Mouse (Mus musculus) left cerebral cortex, adult 8-10 months (tissue): ENCODE measurements at regions not wholly inside any gene's neighbourhood (a gene's known extent, or its start where the extent isn't known, plus 50 kb on each side); places are given as distances from the start of the nearest gene placed in this dataset.
A peak's percentile ranks its signal among the peaks of the same experiment; 100 is the strongest.

Experiments used
- DNase-seq, 2 experiments: peaks; one replicate each; pipeline ENCODE4 v3.0.0; 2022; ENCODE audit warnings: low spot score in 2 of 2

DNA sequence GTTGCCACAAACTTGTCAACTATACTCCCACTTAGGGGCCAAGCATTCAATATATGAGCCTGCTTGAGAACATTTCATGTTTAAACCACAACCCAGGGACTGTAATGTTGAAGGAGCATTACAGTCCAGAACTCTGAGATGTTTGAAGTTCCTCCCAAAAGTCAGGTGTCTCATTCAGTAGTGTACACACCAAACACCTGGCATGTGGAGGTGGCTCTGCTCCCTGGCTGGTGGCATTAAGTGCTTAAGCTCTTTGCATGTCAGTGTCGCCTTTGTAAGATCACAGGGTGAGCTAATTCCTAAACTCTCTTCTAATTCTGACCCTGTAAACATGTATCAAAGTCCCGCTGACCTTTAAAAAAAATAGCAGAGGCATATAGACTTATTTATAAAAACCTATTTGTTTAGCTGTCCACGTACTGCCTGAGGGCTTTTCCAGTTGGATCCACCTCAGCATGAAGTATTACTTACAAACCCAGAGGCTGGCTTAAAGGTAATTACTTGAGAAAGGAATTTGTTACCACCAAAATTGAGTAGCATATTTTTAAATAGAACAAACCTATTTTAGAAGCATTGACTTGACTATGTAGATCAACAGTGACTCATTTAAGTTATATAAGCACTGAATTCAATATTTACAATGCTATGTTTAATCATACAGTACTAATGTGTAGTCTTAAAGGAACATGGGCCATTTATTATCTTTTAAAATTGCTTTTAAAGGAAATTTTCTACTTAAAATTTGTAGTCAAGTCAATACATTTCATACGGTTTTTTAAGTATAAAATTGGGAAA lies 276.3 kb upstream of the Fermt1 start:
- no peak for DNase-seq

DNA sequence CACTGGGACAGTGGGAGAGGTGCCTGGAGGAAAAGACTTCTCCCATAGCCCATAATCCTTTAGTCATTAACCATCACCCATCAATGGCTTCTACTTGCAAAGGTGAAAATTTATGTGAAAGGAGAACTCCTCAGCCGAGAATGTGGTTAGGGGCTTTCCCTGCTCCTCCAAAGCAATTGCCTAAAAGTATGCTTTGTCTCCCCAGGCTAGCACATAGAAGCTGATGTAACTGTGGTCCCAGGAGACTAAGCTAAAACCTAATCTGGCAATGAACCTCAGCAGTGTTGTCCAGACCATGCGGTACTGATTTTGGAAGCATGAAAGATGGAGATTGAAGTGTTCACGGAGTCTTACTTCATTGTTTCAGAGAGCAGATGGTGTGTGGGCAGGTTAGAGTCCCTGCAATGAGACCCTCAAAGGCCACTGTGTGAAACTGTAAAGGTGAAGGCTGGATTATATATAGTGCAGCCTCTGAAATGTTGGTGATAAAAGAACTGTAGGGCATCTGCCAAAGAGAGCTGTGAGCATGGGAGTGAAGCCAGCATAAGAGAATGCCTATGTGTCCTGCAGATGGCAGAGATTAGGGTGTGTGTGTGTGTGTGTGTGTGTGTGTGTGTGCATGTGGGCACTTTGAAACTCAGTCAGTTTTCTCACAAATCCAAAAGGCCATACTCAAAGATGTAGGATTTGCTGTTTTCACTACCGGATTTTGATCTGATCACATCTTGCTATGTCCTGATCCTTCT lies 289.6 kb upstream of the Fermt1 start:
- DNase-seq: peak in 1 of 2 experiments; percentile 12

DNA sequence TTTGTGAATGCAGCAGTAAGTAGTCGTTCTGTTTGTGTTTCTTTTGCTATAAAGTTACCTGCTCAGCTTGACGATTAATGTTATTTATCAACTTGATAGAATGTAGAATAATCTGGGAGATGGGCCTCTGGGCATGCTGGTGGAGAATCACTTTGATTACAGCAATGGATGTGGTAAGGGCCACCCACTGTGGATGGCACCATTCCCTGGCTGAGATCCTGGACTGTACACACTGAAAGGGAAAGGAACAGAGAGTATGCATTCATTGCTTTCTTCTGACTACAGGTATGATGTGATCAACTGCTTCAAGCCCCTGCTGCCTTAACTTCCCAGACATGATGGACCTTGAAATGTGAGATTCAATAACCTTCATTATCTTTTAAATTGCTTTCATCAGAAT lies 299.8 kb upstream of the Bmp2 start:
- no peak for DNase-seq

DNA sequence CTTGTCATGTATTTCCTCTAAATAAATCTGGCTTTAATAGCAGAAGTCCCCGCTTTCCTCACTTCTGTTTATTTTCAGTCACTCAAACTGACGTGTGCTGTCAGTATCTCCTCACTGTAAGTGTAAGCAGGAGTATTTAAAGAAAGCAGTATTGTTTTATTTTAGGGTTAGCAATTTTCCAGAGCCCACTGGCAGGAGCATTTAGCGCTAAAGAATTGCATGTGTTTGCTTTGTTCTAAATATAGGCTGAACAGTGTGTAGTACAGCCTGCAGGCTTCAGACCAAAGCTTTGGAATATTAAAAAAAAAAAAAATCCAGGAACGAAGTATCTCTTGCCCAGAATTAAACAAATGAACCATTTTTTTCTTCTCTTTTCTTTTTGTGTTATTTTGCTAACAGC lies 277.5 kb upstream of the Bmp2 start:
- DNase-seq: no peak

DNA sequence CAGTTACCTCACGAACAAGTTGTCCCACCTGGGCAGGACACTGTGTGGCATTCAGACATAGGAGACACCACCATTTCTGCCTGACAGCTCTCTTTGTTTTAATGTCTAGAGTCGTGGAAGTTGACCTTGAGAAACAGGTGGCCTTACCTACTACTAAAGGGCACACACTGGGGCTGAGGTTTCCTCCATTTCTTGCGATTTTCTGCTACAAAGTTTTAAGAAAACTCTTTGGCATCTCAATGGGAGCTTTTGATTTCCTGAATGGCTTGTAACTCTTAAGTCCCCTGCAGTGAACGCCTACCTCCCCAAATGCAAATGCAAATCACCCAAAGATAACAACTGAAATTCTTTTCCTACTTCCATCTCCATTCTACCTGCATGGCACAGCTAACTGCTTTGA lies 273.4 kb upstream of the Bmp2 start:
- no peak for DNase-seq

DNA sequence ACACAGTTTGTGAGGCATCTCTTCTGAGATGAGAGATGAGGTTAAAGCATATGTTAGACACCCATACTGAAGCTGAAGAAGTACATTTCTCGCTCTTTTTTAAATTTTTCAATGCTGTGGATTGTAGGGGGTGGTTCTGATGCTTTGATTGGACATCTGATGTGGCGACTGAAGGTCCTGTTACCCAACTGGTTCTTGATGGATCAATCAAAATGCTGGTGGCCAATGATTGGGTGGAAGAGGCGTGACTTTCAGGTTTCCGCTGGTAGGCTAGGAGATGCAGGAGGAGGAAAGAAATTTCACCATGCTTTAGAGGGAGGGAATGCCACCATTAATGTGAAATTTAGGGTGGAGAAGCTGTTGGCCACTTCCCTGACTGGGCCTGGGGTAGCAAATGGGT lies 272.7 kb upstream of the Bmp2 start:
- no peak for DNase-seq

DNA sequence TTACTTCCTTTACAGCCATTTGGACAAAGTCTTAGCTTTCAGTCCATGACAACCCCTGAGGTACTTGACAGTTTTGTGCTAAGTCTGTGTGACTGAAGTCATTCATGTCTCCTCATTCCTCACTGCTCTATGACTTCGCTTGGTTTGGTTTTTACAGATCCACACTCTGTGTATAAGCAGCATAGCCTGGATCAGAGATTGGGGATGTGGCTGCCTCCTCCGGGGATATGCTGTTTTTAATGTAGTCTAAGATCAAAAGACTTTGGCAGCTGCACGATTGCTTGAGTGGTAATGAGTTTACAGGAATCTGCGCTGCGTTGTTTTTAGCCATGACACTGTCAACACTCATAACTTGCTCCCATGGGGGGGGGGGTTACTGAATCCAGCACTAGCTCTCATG lies 269.3 kb upstream of the Bmp2 start:
- no peak for DNase-seq

DNA sequence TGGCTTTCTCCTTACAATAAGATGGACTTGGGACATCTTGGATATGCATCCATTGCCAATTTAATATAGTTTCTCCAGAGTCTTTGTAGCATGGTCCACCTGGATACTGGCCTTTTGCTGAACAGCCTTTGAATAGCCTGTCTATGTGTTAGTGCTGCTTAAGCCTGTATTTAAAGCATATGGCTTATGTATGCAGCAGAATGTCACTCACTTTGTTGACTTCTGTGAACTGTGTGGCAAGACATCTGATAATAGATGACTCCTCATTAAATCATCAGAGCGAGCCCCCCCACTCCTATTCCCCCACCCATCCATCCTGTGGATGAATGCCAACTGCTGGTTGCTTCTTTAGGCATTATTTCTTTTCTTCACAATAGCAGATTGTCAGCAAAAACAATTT lies 268.2 kb upstream of the Bmp2 start:
- DNase-seq: no peak

DNA sequence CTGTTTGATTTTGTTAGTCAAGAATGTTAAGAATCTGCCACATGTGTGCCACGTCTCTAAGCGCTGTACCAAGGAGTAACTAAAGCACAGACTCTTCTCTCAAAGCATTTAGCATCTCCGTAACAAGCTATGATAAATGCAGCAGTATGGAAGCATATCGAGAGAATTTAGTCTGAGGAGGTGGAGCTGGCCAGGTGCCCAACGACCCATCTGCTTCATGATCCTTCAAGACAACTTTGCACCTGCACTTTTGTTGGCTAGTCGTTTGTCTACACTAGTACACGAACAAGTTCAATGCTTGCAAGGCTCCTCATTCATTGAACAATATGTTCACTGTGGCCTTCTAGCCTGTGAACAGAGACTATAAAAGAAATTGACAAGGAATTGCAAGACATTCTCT lies 257.8 kb upstream of the Bmp2 start:
- peak in 1 of 2 experiments; percentile 27 for DNase-seq

DNA sequence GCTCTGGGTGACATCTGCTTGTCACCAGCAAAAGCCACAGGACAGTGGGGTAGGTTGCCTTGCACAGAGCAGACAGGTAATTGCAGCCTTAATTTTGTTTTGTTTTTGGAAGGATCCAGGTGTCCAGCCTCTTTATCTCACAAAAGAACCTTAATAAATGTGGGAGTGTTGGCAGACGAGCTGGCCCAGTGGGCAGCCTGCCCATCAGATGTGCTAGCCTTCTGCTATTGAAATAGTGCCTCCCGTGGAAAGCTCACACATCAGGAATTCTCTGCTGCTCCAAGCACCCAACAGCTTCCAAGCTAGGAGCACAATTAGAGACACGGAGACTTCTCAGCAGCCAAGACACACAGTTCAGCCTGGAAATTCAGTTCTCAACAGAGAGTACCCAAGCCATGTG lies 246.0 kb upstream of the Bmp2 start:
- no peak for DNase-seq

DNA sequence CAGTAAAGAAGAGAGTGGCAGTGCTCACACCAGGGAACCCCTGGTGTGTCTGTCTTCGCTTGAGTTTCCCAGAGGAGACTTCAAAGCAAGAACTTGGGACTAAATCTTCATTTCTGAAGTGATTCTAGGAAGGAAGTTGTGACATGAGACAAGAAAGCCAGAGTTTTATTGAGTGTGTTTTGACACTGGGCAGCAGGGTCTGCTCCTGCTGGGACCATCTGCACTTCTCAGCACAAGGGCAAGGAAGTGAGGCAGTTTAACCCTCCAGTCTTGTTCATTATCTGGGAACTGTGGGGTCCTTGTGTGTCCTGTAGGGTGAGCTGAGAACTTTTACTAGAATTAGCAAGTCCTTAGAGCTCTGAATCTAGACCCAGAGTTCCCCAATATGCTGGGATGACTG lies 241.0 kb upstream of the Bmp2 start:
- no peak for DNase-seq

DNA sequence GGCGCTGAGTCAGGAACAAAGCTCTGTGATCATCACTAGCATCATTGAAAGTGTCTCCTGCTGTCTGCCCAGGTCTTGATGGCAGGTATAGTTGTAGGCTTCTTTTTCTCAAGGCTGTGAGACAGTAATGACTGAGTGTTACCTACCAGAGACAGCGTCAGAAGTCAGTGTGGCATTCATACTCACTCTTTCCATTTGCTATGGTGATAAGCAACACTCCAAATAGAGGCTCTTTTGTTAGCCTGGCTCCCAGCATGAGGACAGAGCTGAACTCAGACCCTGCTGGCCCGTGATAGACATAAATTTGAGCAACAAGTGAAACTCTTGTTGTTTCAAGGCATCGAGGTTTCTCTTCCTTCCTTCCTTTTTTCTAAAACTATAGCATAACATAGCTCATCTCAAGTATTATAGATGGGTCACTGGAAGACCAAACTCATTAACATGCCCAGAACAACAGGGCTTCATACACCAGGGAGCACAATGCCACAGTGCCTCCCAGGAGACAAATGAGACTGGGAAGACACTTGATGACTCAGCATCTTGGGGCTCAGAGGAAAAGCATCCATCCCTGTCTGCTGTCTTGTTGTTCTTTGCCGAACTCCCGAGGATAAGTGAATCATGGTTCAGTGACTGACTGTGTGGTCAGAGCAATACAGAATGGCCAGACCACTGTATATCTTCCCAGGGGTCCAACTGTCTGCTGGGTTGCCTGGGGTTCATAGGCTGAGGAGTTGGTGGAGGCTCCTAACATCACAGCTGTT lies 225.5 kb upstream of the Bmp2 start:
- no peak for DNase-seq

DNA sequence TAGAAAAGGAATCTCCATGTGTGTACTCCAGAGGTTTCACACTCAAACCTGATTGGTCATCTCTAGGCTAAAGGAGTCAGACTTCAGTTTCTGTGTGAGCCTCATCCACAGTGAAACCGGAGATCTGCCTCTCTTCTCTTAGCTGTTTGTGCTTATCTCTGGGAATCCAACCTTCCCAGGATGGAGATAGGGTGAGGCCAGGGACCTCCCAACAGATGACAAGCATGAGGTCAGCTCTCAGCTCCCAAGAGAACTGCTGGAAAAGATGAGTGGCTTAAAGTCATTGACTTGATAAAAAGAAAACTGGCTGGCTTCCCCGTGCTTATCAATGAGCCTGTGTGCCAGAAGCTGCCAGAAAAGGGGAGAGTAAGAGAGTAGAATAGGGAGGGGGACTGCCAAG lies 224.3 kb upstream of the Bmp2 start:
- DNase-seq: no peak

DNA sequence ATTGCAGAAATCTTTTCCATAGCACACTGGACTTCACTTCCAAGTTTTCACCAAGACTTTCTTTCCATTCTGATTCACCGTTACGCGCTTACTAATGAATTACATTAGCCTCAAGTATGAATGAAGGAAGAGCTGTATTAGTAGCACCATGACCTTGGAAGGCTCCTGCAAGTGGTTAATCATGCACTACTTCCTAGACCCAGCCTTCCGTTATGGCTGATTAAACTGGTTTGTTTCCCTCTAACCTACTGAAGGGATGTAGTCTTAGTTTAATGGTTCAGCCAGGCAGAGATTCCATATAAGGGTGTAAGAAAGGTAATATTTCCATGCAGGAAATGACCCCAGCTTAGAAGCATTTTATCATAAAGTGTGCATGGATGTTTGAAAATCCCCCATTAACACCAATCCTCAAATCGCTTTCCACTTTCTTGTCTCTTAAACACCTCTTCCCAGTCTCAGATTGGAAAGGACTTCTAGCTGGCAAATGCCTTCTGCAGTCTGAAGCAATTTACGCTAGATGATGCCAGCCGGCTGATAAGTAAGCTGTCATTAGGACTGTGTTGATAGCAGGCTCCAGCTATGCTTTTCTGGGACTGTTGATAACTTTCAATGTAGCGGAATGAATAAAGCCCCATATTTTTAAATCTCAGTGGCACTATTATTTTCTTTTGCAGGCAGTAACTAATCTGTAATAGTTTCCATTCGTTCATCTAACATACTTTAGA lies 215.6 kb upstream of the Bmp2 start:
- DNase-seq: no peak

DNA sequence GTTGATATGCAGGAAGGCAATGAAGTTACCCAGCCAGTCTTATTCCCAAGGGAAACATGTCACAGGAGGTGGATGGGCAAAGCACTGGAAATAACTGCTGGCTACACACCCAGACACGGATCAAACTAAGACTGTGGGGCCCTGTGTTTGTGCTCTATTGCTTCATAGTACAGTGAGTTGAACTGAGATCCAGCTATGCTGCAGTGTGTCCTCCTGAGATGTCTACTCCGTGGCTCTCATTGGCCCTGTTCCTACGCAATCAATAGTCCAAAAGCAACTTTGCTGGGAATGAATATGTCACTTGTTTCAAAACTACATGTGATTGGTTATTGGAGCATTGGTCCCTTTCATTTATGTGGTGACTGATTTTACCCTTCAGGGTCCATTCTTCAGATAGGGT lies 213.8 kb upstream of the Bmp2 start:
- DNase-seq: no peak

DNA sequence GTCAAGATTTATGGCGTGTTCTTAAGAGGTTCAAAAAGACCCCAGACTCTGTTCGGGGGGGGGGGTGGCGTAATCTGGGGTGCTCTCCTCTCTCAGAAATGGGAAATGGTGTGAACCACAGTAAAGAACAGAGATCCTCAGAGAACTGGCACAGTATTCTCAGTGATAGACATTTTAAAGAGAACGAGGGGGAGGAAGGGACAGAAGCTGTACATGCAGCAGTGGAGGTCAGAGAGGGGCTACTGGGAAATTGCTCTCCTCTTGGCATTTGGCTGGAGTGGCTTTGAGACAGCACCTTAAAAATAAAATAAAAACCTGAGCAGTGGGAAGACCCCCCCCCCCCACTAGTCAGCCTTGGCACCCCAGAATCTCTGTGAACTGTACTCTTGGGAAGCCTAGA lies 210.6 kb upstream of the Bmp2 start:
- no peak for DNase-seq

DNA sequence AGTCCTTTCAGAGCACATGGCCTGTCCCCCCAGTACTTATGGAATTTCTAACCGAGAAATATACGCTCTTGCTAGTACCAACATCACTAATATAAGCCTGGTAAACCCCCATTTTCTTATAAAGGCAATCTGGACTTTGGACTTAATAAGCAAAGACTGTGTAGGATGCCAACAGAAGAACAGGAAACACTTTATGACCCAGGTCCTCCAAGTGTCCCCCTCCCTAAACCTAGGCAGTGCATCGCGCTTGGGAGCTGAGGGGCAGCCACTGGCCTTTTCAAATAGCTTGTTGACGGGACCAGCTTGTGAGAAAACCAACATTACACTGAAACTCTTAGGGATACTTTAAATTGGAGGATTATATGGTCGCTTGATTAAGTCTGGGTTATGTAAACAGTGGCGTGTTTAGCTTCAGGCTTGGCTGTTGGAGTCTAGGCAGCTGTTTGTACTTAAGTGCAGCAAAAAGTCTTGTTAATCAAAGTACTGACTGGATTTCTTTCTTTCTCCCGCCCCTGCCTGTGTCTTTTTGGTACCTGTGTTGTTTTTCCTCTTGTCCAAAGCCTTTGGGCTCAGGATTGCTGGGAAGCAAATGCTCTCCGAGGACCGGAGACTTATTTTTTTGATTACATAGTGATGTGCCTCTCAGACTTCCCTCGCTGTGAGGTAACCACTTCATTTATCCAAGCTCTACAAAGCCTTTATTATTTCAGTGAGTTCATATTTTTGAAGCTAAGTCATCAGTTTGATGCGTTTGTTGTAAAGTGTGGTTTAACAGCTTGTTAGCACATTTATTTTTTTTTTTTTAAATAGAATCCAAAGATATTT lies 205.8 kb upstream of the Bmp2 start:
- DNase-seq: no peak

DNA sequence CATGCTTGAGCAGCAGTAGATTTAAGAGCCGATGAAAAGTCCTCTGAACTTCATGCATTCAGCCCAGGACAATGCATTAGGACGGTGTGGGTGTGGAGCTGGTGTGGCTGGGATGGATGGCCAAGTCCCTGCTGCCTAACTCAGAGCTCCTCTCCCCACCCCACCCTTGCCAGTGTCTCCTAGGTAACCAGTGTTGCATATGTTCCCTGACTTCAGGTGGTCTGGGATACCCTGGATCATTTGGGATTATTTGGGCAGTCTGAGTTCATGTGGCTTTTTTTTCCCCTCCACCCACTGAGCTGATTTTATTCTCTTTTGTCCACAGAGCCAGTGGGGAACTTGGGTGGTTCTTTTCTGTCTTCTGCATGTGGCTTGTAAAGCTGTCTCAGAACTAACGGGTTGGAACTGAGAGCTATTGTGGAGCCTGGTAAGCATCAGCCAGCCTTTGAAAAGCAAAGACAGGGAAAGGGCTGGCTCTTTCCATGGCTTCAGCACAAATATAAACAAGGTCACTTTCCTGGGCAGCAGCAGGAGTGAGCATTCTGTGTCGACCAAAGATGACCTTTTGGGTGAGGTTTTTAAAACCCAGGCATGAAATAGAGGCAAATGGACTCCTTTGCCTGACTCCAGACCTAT lies 205.1 kb upstream of the Bmp2 start:
- DNase-seq: no peak

DNA sequence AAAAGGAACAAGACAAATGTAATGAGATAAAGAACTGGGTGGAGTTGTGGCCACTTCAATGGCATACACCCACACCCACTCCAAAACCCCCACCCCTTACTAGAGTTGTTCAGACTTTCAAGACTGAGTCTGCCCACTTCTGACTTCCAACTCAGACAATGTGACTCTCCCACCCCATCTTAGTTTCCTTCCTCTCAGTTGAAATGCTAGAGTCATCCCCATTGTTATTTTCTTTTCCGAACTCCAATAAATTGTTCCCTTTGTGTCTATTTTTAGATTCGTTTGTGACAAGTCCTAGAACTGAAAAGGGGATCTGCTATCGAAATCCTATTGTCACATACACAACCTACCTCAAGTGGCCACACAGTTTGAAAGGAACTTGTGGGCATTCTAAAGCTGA lies 200.7 kb upstream of the Bmp2 start:
- no peak for DNase-seq

DNA sequence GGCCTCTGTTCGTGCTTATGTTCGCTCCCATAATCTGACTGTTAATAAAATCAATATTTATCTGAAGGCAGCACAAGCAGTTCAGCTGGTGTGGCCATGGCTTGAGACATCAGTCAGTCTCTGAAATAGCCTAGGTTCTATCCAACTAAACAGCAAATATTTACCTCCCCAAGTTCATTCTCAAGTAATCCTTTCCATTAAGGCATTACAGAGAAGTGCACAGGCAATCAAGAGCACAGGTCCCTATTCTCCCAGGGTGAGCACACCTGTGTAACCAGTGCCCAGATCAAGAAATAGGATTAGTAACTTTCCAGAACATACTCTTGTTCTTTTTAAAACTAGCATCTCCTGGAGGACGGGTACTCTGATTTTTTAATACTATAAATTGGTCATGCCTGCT lies 199.2 kb upstream of the Bmp2 start:
- no peak for DNase-seq
